Mouse (Mus musculus) CH12.LX (cell line): Measurements from ENCODE around the gene Pla2g16. TPM values are rescaled to one million over a fixed set of nuclear protein-coding genes. Genes with fewer than 3 reads are reported as not detected.

Experiments used
- DNase-seq: peaks from one replicate; pipeline ENCODE4 v3.0.0-alpha.2; 2013; ENCODE audit errors: extremely low read depth
- H3K27ac ChIP-seq: 2 replicates; pipeline ENCODE4 v1.5.1; 2012; ENCODE audit warnings: low read depth, mild to moderate bottlenecking, control low read depth, moderate library complexity; ENCODE audit not compliant: insufficient read depth
- H3K27me3 ChIP-seq: replicated peaks from 2 replicates; pipeline ENCODE3; 2012; ENCODE audit warnings: inconsistent platforms
- H3K36me3 ChIP-seq, 2 experiments: replicated peaks in 1 of 2; 2 replicates each; pipeline versions ENCODE3 to v1.6.1; 2012; ENCODE audit warnings: inconsistent platforms in 1 of 2, low read length in 1 of 2, mild to moderate bottlenecking in 1 of 2, mixed read lengths in 1 of 2, moderate library complexity in 1 of 2; ENCODE audit not compliant: control insufficient read depth in 1 of 2, insufficient read depth in 1 of 2
- H3K4me1 ChIP-seq, 2 experiments: 2 replicates each; pipeline ENCODE4 v1.6.1; 2012; ENCODE audit warnings: inconsistent platforms in 1 of 2, moderate library complexity in 1 of 2; ENCODE audit not compliant: insufficient read depth in 2 of 2, control insufficient read depth in 1 of 2
- H3K4me2 ChIP-seq: 2 replicates; pipeline ENCODE4 v1.6.1; 2012; ENCODE audit warnings: low read depth, mild to moderate bottlenecking, control low read depth; ENCODE audit not compliant: poor library complexity, insufficient read depth, severe bottlenecking
- H3K4me3 ChIP-seq, 3 experiments: fragments of 150-350 bp in 1 of 3; sonication (generic) in 1 of 3; replicated peaks in 1 of 3; 2 replicates each; pipeline versions ENCODE3 to v1.5.1; 2011 to 2012; ENCODE audit warnings: low read depth in 2 of 3, low read length in 2 of 3, mild to moderate bottlenecking in 2 of 3, moderate library complexity in 2 of 3, control low read depth in 1 of 3, improper control_type of control experiment in 1 of 3, inconsistent platforms in 1 of 3, mixed read lengths in 1 of 3; ENCODE audit not compliant: poor library complexity in 1 of 3
- H3K79me2 ChIP-seq: replicated peaks from 2 replicates; pipeline ENCODE4 v1.6.1; 2012; ENCODE audit warnings: mild to moderate bottlenecking, moderate library complexity; ENCODE audit not compliant: control insufficient read depth, poor library complexity, insufficient read depth, severe bottlenecking; ENCODE audit errors: extremely low read depth
- H3K9ac ChIP-seq: 2 replicates; pipeline ENCODE4 v1.6.1; 2012; ENCODE audit warnings: low read depth, mild to moderate bottlenecking, control low read depth, moderate library complexity; ENCODE audit not compliant: insufficient read depth
- H3K9me3 ChIP-seq: replicated peaks from 2 replicates; pipeline ENCODE3; 2012; ENCODE audit warnings: low read length, inconsistent platforms, mixed read lengths
- BHLHE40 ChIP-seq: IDR thresholded peaks from 2 replicates; pipeline ENCODE4 v1.6.1; 2011; ENCODE audit warnings: mild to moderate bottlenecking, low read depth, low read length, improper control_type of control experiment
- CHD1 ChIP-seq: IDR thresholded peaks from 2 replicates; pipeline ENCODE4 v1.6.1; 2012; ENCODE audit warnings: low read depth, low read length, improper control_type of control experiment, inconsistent platforms
- CTCF ChIP-seq, 2 experiments: IDR thresholded peaks in 1 of 2; conservative IDR thresholded peaks in 1 of 2; 2 replicates each; pipeline ENCODE4 v1.5.1; 2011 to 2012; ENCODE audit warnings: low read depth in 2 of 2, low read length in 2 of 2, improper control_type of control experiment in 1 of 2, inconsistent platforms in 1 of 2, mild to moderate bottlenecking in 1 of 2, moderate library complexity in 1 of 2
- GABPA ChIP-seq: IDR thresholded peaks from 2 replicates; pipeline ENCODE4 v1.6.1; 2012; ENCODE audit warnings: low read depth, low read length, improper control_type of control experiment, inconsistent platforms; ENCODE audit not compliant: insufficient replicate concordance
- HCFC1 ChIP-seq: IDR thresholded peaks from 2 replicates; pipeline ENCODE4 v1.6.1; 2012; ENCODE audit warnings: low read depth, mild to moderate bottlenecking, inconsistent platforms, low read length, improper control_type of control experiment
- IRF4 ChIP-seq: IDR thresholded peaks from 2 replicates; pipeline ENCODE4 v1.6.1; 2014; ENCODE audit warnings: low read depth, mild to moderate bottlenecking, inconsistent platforms, low read length, improper control_type of control experiment
- MAX ChIP-seq: IDR thresholded peaks from 2 replicates; pipeline ENCODE4 v1.6.1; 2011; ENCODE audit warnings: low read length, improper control_type of control experiment
- MXI1 ChIP-seq: IDR thresholded peaks from 2 replicates; pipeline ENCODE4 v1.6.1; 2011; ENCODE audit warnings: mild to moderate bottlenecking, low read depth, low read length, improper control_type of control experiment
- POLR2AphosphoS2 ChIP-seq: IDR thresholded peaks from 2 replicates; pipeline ENCODE4 v1.6.1; 2011; ENCODE audit warnings: low read depth, low read length, improper control_type of control experiment
- RAD21 ChIP-seq: IDR thresholded peaks from 2 replicates; pipeline ENCODE4 v1.6.1; 2011; ENCODE audit warnings: low read depth, mild to moderate bottlenecking, low read length, improper control_type of control experiment, moderate library complexity
- RCOR1 ChIP-seq: conservative IDR thresholded peaks from 2 replicates; pipeline ENCODE4 v1.6.1; 2012; ENCODE audit warnings: low read depth, mild to moderate bottlenecking, inconsistent platforms, low read length, improper control_type of control experiment
- SMC3 ChIP-seq: IDR thresholded peaks from 2 replicates; pipeline ENCODE4 v1.6.1; 2011; ENCODE audit warnings: low read depth, low read length, improper control_type of control experiment
- TCF12 ChIP-seq: IDR thresholded peaks from 2 replicates; pipeline ENCODE4 v1.6.1; 2014; ENCODE audit warnings: low read depth, mild to moderate bottlenecking, inconsistent platforms, low read length, improper control_type of control experiment
- UBTF ChIP-seq: IDR thresholded peaks from 2 replicates; pipeline ENCODE4 v1.6.1; 2012; ENCODE audit warnings: low read depth, mild to moderate bottlenecking, inconsistent platforms, low read length, improper control_type of control experiment, moderate library complexity
- ZC3H11A ChIP-seq: IDR thresholded peaks from 2 replicates; pipeline ENCODE4 v1.6.1; 2012; ENCODE audit warnings: low read depth, mild to moderate bottlenecking, inconsistent platforms, low read length, improper control_type of control experiment
- ZKSCAN1 ChIP-seq: IDR thresholded peaks from 2 replicates; pipeline ENCODE4 v1.6.1; 2012; ENCODE audit warnings: low read depth, inconsistent platforms, low read length, improper control_type of control experiment, borderline replicate concordance
- ZMIZ1 ChIP-seq: IDR thresholded peaks from 2 replicates; pipeline ENCODE4 v1.6.1; 2012; ENCODE audit warnings: low read depth, mild to moderate bottlenecking, inconsistent platforms, low read length, improper control_type of control experiment
- dilution Hi-C: fragments of 300-500 bp; cut with MboI; formaldehyde crosslinking; loops from 2 replicates; pipeline ENCODE4 v1.14.3; 2020; ENCODE audit warnings: low sequenced_read_pairs; ENCODE audit not compliant: extremely low pct_unique_long_range_greater_than_20kb, extremely low pct_ligation_motif_present
- in situ Hi-C: fragments of 300-500 bp; cut with MboI; formaldehyde crosslinking; loops from 3 replicates; pipeline ENCODE4 v1.14.3; 2019; ENCODE audit warnings: low sequenced_read_pairs, low pct_ligation_motif_present, low pct_unique_long_range_greater_than_20kb, mixed read lengths
- polyA plus RNA-seq: library from polyadenylated mRNA; unstranded; fragments of >175 nt; gene quantifications from 2 replicates; pipeline ENCODE4 v1.2.1, GENCODE M21; 2012; ENCODE audit warnings: low read depth; ENCODE audit not compliant: insufficient read length
- total RNA-seq, 2 experiments: library from RNA; depleted of rRNA; stranded (reverse); fragments of 300-350 nt in 1 of 2; fragments of >200 nt in 1 of 2; gene quantifications; 2 replicates each; pipeline ENCODE4 v1.2.3; 2012 to 2014

Pla2g16 gene
- total and polyA plus RNA-seq, 3 experiments = 15.4 to 28.2 (median 19.5) TPM

GRCm38 (mm10) chr19:7592018-7592417, 34.8 kb downstream of the Pla2g16 start:
- in situ Hi-C loops = no loop called here
- peaks cover 4% of the 10 kb centered on the region for H3K9me3 ChIP-seq
- peaks cover 4 to 7% of the 10 kb centered on the region in 2 experiments for H3K36me3 ChIP-seq
- dilution Hi-C loops = no loop called here
- TF ChIP-seq CHD1 = no peak
- TF ChIP-seq HCFC1 = no peak
- TF ChIP-seq RCOR1 = no peak
- no peak for TF ChIP-seq MXI1
- no peaks in the 10 kb centered on the region for H3K27me3 ChIP-seq
- no peak overlapping the region for H3K27ac ChIP-seq
- peaks cover 0 to 3% of the 10 kb centered on the region in 2 experiments; a peak in 2 of 4 replicates for H3K4me1 ChIP-seq
- no peak overlapping the region for H3K4me3 ChIP-seq
- no peak overlapping the region for H3K4me2 ChIP-seq
- no peaks in the 10 kb centered on the region for H3K79me2 ChIP-seq
- no peak overlapping the region for H3K9ac ChIP-seq
- DNase-seq = no peak

GRCm38 (mm10) chr19:7595534-7595933, 38.3 kb downstream of the Pla2g16 start:
- no peak overlapping the region for H3K4me3 ChIP-seq
- dilution Hi-C loops = no loop called here
- in situ Hi-C loops = loop anchor here (5.0 kb wide), 1 partner anchor 63 kb away; no protein-coding TSS in a partner anchor
- DNase-seq = peak; percentile 38
- no peaks in the 10 kb centered on the region for H3K36me3 ChIP-seq
- peaks cover 0 to 3% of the 10 kb centered on the region in 2 experiments; a peak in 2 of 4 replicates for H3K4me1 ChIP-seq
- no peak overlapping the region for H3K27ac ChIP-seq
- no peaks in the 10 kb centered on the region for H3K9me3 ChIP-seq
- TF ChIP-seq SMC3 (peak; percentile 93), CTCF (conservative IDR thresholded peaks at IDR 0.05 in 1 of 2, IDR thresholded peaks at IDR 0.05 in 1 of 2; ENCODE audit: low read depth in 2 of 2, low read length in 2 of 2) (peak; percentile 23 to 88; a peak in 2 of 4 replicates), RAD21 (peak; percentile 83), ZKSCAN1 (no peak), ZC3H11A (peak; percentile 77), IRF4 (no peak), ZMIZ1 (no peak), POLR2AphosphoS2 (no peak), GABPA (no peak), UBTF (no peak)
- H3K9ac ChIP-seq = no peak overlapping the region
- no peaks in the 10 kb centered on the region for H3K79me2 ChIP-seq
- no peaks in the 10 kb centered on the region for H3K27me3 ChIP-seq
- no peak overlapping the region for H3K4me2 ChIP-seq

GRCm38 (mm10) chr19:7598481-7598880, 41.2 kb downstream of the Pla2g16 start:
- H3K9me3 ChIP-seq = no peaks in the 10 kb centered on the region
- H3K27ac ChIP-seq = no peak overlapping the region
- H3K4me2 ChIP-seq = no peak overlapping the region
- dilution Hi-C loops = no loop called here
- H3K9ac ChIP-seq = no peak overlapping the region
- H3K4me1 ChIP-seq = no peaks in the 10 kb centered on the region
- no peaks in the 10 kb centered on the region for H3K36me3 ChIP-seq
- in situ Hi-C loops = loop anchor here (5.0 kb wide), 1 partner anchor 66 kb away; no protein-coding TSS in a partner anchor
- H3K27me3 ChIP-seq = no peaks in the 10 kb centered on the region
- H3K79me2 ChIP-seq = no peaks in the 10 kb centered on the region
- TF ChIP-seq BHLHE40 (no peak), RAD21 (no peak), MAX (no peak), TCF12 (no peak), IRF4 (no peak)
- TF ChIP-seq, all 38 proteins: peak for 0
- no peak for DNase-seq
- no peak overlapping the region for H3K4me3 ChIP-seq
